Mouse (Mus musculus) cerebellum, adult 11-12 months (tissue): Measurements from ENCODE around the gene A730015C16Rik.

Source experiments
- DNase-seq: peaks from one replicate; pipeline ENCODE4 v3.0.0; 2022

The A730015C16Rik gene

DNA sequence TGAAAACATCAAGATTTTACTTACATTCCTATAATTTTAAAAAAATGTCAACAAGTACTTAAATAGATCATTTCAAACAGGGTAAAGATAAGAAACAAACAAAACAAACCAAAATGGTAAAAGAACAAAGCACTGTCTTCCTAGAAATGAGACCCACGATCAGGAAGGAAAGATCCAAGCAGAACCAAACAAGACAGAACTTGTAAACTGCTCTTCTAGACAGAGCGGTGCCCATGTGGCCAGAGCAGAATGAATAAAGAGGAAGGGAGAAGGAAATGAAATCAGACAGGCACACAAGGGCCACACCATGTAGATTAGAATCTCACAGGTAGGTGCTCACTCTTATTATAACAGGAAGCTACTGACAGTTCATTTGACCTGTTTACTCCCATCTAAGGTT, 21.8 kb downstream of the A730015C16Rik start:
- no peak for DNase-seq

DNA sequence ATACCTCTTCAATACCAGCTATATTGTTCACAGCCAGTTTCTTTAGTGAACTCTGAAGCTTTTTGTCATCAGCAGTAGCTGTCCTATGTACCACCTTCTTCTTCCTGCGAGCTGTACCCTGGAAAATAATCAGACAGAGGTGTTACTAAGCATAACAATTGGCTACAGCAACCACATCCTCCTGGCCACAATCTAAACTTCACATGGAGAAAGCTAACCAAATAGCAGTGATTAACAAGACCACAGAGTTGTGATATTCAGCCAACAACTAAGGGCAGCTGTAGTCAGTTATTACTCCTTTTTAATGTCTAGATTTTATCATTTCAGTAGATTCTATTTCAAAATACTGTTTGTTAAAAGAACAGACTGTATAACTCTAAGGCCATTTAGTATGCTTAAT, 22.3 kb downstream of the A730015C16Rik start:
- no peak for DNase-seq

DNA sequence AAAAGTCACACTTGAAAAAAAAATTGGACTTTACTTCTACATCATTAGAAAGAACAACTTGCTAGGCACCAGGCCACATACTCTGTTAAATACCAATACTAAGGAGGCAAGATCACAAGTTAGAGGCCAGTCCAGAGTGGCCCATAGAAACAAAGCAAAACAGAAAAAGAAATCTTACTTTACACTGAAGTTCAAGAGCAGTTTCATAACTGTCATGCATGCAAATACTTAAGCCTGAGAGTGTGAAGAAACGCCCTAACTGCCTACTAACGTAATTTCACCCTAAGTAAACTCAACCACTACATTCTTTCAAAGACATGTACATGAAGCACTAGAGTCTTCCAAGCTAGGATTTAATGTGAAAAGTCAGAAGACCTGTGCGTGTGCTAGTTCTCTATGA, 22.7 kb downstream of the A730015C16Rik start:
- DNase-seq, result no peak

DNA sequence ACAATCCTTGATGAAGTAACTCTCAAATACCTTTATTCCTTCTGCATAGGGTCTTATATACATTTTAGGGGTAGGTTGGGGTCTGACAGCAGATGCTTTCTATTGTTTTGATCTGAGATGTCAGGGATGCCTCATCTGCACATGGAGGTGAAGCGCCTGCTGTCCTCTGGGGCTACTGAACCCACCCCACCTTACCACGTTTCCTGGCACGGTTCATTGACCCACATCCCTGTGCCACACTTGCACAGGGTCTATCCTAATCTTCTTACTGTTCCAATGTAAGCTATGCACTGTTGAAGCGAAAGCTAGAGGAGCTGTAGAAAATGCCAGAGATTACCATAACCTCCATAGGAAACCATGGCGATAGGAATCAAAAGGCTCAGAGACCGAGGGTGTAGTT, 36.9 kb downstream of the A730015C16Rik start:
- DNase-seq, result no peak

DNA sequence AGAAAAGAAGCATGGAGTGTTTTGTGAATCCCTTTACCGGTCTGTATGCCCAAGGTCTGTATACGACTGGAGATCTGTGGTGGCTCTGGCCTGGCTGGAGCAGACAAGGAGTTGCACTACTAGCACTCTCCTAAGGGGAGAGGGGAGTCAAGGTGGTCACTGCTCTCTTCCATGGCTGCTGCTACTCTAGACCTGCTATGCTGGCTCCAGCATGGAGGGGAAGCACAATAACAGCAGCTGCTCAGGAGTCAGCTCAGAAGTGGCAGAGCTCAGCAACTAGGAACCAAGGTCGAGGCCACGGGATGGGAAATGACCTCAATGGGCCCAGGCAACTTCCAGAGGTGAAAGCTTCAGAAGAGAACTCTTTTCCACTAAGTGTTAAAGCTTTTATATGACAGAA, 37.3 kb downstream of the A730015C16Rik start:
- DNase-seq, result no peak

DNA sequence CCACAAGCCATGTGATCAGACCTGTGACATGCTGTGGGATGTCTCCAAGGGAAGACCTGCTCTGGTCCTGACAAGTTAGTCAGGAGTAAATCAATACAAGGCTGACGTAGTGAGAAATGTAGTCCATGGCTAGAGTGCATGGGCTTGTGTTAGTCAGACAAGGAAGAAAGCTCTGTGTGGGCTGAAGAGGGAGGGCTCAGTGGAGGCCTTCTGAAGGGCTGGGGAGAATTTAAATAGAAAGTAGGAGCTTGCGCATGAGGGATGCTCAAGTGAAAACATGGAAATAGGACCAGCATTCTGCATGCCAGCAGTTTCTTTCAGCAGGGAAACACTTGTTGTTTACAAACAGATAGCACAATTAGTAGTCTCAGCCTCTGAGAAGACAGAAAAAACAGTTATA, 44.9 kb downstream of the A730015C16Rik start:
- DNase-seq, result no peak

DNA sequence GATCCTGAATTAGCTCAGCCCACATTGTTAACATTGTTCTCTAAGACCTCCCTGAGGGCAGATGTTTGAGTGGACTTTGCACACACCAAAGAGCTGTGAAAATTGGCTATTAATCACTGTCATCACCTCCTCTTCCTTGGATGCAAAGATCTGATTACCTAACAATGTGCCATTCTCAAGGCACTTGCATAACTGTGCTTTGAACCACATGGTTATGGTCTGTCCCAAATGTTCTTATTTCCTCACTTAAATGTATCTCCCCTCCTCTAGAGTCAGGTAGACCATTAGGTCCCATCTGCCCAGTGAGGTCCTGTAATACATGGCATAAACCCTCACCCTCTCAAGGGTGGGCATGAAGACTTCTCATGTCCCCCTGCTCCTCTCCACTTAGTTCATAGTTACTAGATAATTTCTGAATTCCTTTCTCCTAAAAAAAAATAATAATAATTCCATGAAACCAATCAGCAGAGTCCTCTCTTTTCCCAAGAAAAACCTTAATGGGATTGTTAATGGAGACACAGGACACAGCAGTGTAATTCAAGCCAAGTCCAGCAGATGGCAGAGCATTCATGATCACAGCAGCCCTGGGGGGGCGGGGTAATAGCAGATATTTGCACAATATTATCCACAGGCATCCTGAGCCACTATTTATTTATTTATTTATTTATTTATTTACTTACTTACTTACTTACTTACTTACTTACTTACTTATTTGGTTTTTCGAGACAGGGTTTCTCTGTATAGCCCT, 50.2 kb downstream of the A730015C16Rik start:
- peak; percentile 45 for DNase-seq
